Mouse (Mus musculus) hindbrain, embryonic 16.5 days (tissue): Measurements from ENCODE around the gene Lgr5. TPM values are rescaled to one million over a fixed set of nuclear protein-coding genes. Genes with fewer than 3 reads are reported as not detected.

Experiments used
- ATAC-seq: fragments of 200-750 bp; cut with Nextera tagmentation; 2 replicates; pipeline ENCODE4 v1.8.0; 2017; ENCODE audit warnings: moderate TSS enrichment, moderate library complexity
- H3K27ac ChIP-seq: fragments of 300-500 bp; sonication (generic); 2 replicates; pipeline ENCODE4 v1.5.1; 2014; ENCODE audit warnings: low read depth, mild to moderate bottlenecking, control low read depth, low read length, moderate library complexity
- H3K27me3 ChIP-seq: fragments of 300-500 bp; sonication (generic); replicated peaks from 2 replicates; pipeline ENCODE4 v1.6.1; 2014; ENCODE audit warnings: low read length; ENCODE audit not compliant: control insufficient read depth, insufficient read depth
- H3K36me3 ChIP-seq: fragments of 300-500 bp; sonication (generic); 2 replicates; pipeline ENCODE4 v1.6.1; 2014; ENCODE audit warnings: mild to moderate bottlenecking, low read length, moderate library complexity, mixed read lengths; ENCODE audit not compliant: control insufficient read depth, insufficient read depth
- H3K4me1 ChIP-seq: fragments of 300-500 bp; sonication (generic); 2 replicates; pipeline ENCODE4 v1.6.1; 2014; ENCODE audit warnings: low read depth, low read length; ENCODE audit not compliant: control insufficient read depth, insufficient read depth
- H3K4me2 ChIP-seq: fragments of 300-500 bp; sonication (generic); 2 replicates; pipeline ENCODE4 v1.6.1; 2014; ENCODE audit warnings: mild to moderate bottlenecking, low read length, control low read depth, moderate library complexity
- H3K4me3 ChIP-seq: fragments of 300-500 bp; sonication (generic); 2 replicates; pipeline ENCODE4 v1.5.1; 2014; ENCODE audit warnings: mild to moderate bottlenecking, low read length, control low read depth, moderate library complexity
- H3K9ac ChIP-seq: fragments of 300-500 bp; sonication (generic); 2 replicates; pipeline ENCODE4 v1.6.1; 2014; ENCODE audit warnings: low read depth, mild to moderate bottlenecking, control low read depth, low read length, moderate library complexity
- H3K9me3 ChIP-seq: fragments of 300-500 bp; sonication (generic); 2 replicates; pipeline ENCODE4 v1.6.1; 2014; ENCODE audit warnings: mild to moderate bottlenecking, low read length, moderate library complexity; ENCODE audit not compliant: control insufficient read depth
- WGBS: fragments of 180-500 bp; shearing (Covaris S2); extraction: QIAGEN DNeasy Blood & Tissue Kit; methylation state at CpG from one replicate; pipeline ENCODE4 v1.1.7; 2014; 5-methylcytosine and 5-hydroxymethylcytosine counted together
- polyA plus RNA-seq: library from polyadenylated mRNA; unstranded; fragments of >200 nt; fragmentation: Nextera tagmentation; extraction: Ambion mirVana; gene quantifications from 2 replicates; pipeline ENCODE4 v1.2.1, GENCODE M21; 2015

Gene Lgr5
- polyA plus RNA-seq, 1 experiment from 2014 or later = 2.8 TPM

DNA sequence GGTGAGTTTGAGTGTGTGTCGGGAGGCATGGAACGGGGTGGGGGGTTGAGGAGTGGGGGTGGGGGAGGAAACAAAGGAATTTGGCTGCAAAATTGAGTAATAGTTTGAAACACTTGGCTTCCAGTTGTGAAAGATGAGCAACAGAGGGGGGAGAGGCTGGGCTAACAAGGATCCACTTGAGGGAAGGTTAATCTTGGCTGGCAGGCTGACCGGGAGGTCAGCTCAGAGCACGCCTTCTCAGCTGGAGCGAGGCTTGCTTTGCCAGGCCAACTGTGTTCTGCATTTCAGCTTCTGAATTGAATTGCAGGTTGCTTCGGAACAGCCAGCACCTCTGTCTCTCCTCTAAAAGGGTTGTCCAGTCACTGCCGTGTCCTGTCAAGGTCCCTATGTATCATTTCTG is 8.1 kb downstream of the Lgr5 start:
- no peak overlapping the region; the same call in 1 of the 2 replicates for H3K4me2 ChIP-seq
- peaks cover 3% of the 10 kb centered on the region; the same call in 1 of the 2 replicates for H3K4me1 ChIP-seq
- 0 out of 2 replicates have a peak, but pooled peaks cover under 1% of the 10 kb centered on the region for H3K27me3 ChIP-seq
- ATAC-seq = 0 out of 2 replicates have a peak, but pooled peaks have one; percentile 30
- H3K9ac ChIP-seq = no peak overlapping the region
- no peak overlapping the region for H3K4me3 ChIP-seq
- 12% methylated on average over 7 of the region's 7 CpGs for WGBS
- no peak overlapping the region for H3K27ac ChIP-seq
- H3K36me3 ChIP-seq = no peaks in the 10 kb centered on the region
- H3K9me3 ChIP-seq = no peaks in the 10 kb centered on the region

DNA sequence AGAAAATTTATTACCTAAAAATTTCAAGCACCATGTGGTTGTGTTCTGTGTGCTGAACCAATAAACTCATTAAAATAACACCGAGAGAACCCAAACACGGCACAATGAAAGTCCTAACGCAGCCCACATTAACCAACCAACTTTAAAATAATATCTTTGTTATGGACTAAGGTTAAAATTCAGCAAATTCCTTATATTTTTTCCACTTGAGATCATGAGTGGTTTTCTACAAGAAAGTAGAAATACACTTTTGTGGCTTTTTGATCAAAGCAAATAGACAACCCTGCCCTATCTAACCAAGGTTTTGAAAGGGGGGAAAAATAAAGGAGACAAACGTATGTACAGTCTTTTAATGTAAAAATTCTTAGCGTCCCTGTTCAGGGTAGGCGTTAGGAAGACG is 8.5 kb downstream of the Lgr5 start:
- peaks cover 3% of the 10 kb centered on the region; the same call in 1 of the 2 replicates for H3K4me1 ChIP-seq
- H3K27me3 ChIP-seq = no peaks in the 10 kb centered on the region
- 55% methylated on average over 7 of the region's 7 CpGs for WGBS
- no peak overlapping the region for H3K9ac ChIP-seq
- no peak for ATAC-seq
- H3K4me3 ChIP-seq = no peak overlapping the region
- H3K27ac ChIP-seq = no peak overlapping the region
- H3K36me3 ChIP-seq = no peaks in the 10 kb centered on the region
- no peak overlapping the region for H3K4me2 ChIP-seq
- H3K9me3 ChIP-seq = no peaks in the 10 kb centered on the region

DNA sequence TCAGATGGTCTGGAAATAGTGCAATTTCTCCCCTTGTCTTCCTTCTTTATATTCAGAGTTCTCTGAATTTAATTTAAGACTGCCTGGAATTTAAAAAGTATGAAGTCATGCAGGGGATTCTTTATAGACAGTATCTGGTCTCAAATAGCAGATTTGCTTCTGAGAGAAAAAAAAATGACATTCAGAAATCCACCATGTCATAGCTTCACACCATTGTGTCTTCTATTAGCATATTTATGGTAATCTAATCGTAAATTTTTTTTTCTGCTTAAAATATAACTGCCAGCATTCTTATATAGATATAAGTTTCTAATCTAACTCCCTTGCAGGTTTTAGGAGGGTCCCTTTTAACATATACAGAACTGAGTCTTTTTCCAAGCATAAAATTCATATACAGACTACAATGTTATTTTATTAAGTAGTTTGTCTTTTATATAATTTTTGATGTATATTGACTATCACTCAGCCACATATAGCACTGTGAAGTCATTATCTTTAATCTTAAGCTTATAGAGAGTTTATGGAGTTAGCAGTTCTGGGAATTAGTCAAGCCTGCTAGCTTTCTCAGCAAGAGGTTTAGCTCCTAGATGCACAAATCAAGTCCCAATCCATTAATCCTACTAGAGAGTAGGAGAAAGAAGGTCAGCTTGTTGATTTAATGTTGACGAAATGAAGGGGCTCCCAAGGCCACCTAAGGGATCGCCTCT is 15.7 kb downstream of the Lgr5 start:
- Histone ChIP-seq H3K9me3 (no peaks in the 10 kb centered on the region), H3K9ac (no peak overlapping the region), H3K27me3 (no peaks in the 10 kb centered on the region), H3K36me3 (no peaks in the 10 kb centered on the region), H3K4me1 (no peaks in the 10 kb centered on the region; the same call in 1 of the 2 replicates), H3K27ac (0 out of 2 replicates have a peak overlapping the region, but pooled peaks have one; percentile 34), H3K4me2 (peak overlapping the region; percentile 3), H3K4me3 (no peak overlapping the region)
- WGBS = 24% methylated on average over 3 of the region's 3 CpGs
- no peak for ATAC-seq

DNA sequence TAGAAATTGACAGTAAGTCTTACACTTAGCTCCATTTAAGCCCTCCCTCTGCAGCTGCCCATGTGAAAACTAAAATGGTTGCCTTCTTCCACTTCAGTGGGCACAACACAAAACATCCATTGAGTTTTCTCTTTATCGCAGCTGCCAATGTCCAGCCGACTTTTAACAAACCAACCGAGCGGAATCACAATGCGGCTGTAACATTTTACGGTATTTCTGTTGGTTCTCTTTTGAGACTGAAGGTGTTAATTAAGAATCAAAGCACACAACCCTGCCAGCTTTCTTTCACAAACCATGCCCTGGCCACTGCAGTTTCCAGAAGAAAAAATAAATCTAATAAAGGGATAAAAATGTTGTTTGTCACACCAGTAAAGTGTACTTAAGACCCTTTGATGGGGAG is 16.3 kb downstream of the Lgr5 start:
- Histone ChIP-seq H3K9ac (no peak overlapping the region), H3K4me2 (peak overlapping the region; percentile 27), H3K4me1 (no peaks in the 10 kb centered on the region; the same call in 1 of the 2 replicates), H3K27ac (no peak overlapping the region; the same call in 1 of the 2 replicates), H3K27me3 (no peaks in the 10 kb centered on the region), H3K9me3 (no peaks in the 10 kb centered on the region), H3K4me3 (no peak overlapping the region), H3K36me3 (no peaks in the 10 kb centered on the region)
- WGBS = 10% methylated on average over 6 of the region's 6 CpGs
- peak; percentile 91 for ATAC-seq

DNA sequence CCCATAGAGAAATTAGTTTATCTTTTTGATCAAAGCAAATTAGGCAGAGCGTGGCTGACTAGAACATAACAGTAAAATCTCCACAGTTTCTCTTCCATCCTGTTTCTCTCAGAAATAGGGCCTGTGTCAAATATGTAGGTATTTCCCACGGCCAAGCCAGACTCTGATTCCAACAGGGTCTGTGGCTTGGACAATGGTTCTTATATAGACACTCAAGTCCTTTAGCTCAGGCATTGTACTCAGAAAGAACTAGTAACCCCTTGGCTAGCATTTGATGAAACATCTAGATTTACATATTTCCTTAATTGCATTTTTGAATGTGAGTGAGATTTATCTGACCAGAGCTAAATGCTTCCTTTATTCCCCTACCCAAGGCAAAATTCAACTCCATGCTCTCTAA is 17.0 kb downstream of the Lgr5 start:
- Histone ChIP-seq H3K4me2 (peak overlapping the region; percentile 12), H3K9ac (no peak overlapping the region), H3K36me3 (no peaks in the 10 kb centered on the region), H3K9me3 (no peaks in the 10 kb centered on the region), H3K27ac (peak overlapping the region; percentile 49), H3K4me1 (no peaks in the 10 kb centered on the region; the same call in 1 of the 2 replicates), H3K4me3 (no peak overlapping the region), H3K27me3 (no peaks in the 10 kb centered on the region)
- WGBS = 34% methylated on average over 2 of the region's 2 CpGs
- no peak for ATAC-seq

DNA sequence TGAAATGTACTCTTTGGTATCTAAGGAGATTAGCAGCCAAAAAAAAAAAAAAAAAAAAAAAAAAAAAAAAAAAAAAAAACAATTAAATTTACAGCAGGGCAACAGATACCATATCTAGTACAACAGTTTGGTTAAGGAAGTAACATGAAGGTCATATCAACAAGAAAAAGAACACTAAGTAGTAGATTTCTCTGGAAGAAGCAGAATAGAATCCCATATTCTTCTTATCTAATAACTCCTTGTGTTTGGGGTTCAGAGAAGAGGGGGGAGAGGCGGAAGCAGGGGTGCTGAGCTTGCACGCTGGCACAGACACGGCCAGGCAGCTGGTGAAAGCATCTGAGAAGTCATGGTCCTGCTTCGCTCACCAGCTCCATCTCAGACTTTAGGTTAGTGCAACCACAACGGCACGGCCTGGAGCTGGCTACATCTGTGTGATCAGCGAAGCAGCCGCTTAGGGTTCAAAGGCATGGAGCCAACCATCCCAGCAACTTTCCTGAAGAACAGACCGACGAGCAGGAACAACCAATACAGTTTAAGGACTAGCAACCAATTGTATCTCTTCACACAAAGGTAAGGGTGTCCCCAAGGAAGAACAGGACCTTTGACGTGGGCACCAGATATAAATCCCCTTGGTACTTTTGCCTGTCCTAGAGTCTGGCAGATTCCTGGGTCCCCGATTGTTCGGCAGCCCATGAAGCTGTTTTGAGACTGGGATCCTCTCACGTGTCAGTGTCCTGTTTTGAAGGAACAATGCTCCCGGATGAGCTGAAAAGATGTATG is 17.7 kb downstream of the Lgr5 start, which contains the start of gene A930009A15Rik:
Gene A930009A15Rik (plus strand): TSS at position 275 of the 780 bp plus-strand sequence.
- H3K36me3 ChIP-seq = no peaks in the 10 kb centered on the region
- no peaks in the 10 kb centered on the region; the same call in 1 of the 2 replicates for H3K4me1 ChIP-seq
- no peaks in the 10 kb centered on the region for H3K27me3 ChIP-seq
- 46% methylated on average over 15 of the region's 15 CpGs for WGBS
- H3K9ac ChIP-seq = no peak within 1 kb of the TSS
- H3K27ac ChIP-seq = peak within 1 kb of the TSS; percentile 49
- 0 out of 2 replicates have a peak within 1 kb of the TSS, but pooled peaks have one; percentile 5 for H3K4me3 ChIP-seq
- no peaks in the 10 kb centered on the region for H3K9me3 ChIP-seq
- peak; percentile 46; the same call in 1 of the 2 replicates for ATAC-seq
- peak within 1 kb of the TSS; percentile 31 for H3K4me2 ChIP-seq

DNA sequence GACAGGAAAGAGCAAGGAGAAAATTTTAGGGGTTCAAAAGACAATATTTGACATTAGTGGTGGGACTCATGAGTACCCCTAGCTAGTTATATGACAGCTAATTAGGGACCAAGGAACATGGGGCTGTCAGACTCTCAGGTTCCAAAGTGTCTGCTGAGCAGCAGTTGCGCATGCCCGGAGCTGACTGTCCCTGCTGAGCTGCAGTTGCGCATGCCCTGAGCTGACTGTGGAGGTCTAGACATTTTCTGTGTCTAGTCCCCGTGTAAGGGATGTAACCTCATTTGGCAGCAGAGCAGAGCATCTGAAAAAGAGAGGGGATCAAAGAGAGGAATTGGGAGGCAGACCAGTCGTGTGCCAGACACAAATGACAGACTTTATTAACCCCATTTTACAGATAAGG is 23.6 kb downstream of the Lgr5 start:
- H3K4me2 ChIP-seq = no peak overlapping the region
- ATAC-seq = no peak
- WGBS = 77% methylated on average over 5 of the region's 5 CpGs

DNA sequence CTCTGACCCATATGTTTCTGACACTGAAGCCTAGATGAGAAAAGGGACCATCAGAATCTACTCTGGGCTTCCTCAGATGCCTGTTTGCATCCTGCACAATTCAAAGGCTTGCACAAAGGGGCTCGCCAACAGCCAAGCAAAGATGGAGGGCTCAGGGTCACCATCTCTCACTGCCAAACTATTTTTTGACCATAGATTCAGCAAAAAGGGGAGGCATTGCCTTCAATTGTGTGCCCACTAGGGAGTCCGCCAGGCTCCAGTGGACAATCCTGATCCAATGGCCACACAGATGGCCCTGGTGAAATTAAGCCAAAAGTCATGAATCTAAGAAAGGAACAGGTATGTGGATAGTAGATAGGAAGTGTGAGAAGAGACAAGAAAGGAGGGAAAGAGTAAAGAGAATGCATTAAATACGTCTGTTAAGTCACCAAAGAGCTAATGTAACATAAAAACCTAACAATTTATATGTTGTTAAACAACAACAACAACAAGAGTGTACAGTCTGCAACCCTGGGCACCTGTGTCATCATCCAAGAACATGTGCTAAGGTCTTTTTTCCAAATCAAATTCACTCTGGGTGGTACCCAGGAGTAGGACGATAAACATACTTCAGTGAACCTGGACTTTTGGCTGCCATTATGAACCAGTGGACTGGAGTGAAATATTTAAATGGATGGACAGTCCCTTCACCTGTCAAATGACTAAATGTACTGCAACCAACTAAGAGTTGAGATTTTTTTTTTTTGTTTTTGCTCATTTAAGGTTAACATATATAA is 24.5 kb downstream of the Lgr5 start:
- no peak for ATAC-seq
- H3K9ac ChIP-seq = no peak overlapping the region
- 80% methylated on average over 4 of the region's 4 CpGs for WGBS

More for the DNA sequence above, 23.6 kb downstream of the Lgr5 start:
- H3K4me1 ChIP-seq = no peaks in the 10 kb centered on the region
- no peaks in the 10 kb centered on the region for H3K27me3 ChIP-seq
- no peak overlapping the region for H3K9ac ChIP-seq
- H3K27ac ChIP-seq = no peak overlapping the region
- no peak overlapping the region for H3K4me3 ChIP-seq
- no peaks in the 10 kb centered on the region for H3K36me3 ChIP-seq
- H3K9me3 ChIP-seq = no peaks in the 10 kb centered on the region

More for the DNA sequence above, 24.5 kb downstream of the Lgr5 start:
- Histone ChIP-seq H3K4me2 (no peak overlapping the region), H3K36me3 (no peaks in the 10 kb centered on the region), H3K27ac (no peak overlapping the region), H3K9me3 (no peaks in the 10 kb centered on the region), H3K4me1 (no peaks in the 10 kb centered on the region), H3K4me3 (no peak overlapping the region), H3K27me3 (no peaks in the 10 kb centered on the region)
